Mouse (Mus musculus): ENCODE measurements around the gene Isoc2b. TPM values are rescaled to one million over a fixed set of nuclear protein-coding genes. Genes with fewer than 3 reads are reported as not detected.
"Not testable (repeated sequence)": the region's sequence is repeated elsewhere in the genome, so short reads cannot be mapped to it uniquely, and the experiment has no call there.

The Isoc2b gene
- total RNA-seq, 2 experiments from 2014 or later: 4.0 to 7.8 TPM

GRCm38 (mm10) chr7:4835631-4836327, 34.3 kb downstream of the Isoc2b start:
- DNase-seq: no peak

DNA sequence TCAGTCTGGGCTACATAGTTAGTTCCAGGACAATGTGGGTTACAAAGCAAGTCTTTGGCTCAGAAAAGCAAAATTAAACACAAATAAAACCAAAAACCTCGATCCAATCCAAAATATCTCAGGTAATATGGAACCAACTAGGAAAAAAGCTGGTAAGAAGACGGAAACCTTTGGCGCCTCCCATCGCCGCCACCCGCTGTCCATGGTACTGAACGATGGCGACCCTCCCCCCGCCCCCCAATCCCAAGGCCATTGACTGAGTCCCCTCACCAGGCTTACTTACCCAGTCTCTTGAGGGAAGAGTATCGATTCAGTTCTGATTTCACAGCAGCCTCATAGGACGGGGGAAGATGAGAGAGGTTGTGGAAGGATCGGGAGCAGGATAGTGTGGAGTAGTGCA, 39.6 kb downstream of the Isoc2b start:
- no peak for DNase-seq

DNA sequence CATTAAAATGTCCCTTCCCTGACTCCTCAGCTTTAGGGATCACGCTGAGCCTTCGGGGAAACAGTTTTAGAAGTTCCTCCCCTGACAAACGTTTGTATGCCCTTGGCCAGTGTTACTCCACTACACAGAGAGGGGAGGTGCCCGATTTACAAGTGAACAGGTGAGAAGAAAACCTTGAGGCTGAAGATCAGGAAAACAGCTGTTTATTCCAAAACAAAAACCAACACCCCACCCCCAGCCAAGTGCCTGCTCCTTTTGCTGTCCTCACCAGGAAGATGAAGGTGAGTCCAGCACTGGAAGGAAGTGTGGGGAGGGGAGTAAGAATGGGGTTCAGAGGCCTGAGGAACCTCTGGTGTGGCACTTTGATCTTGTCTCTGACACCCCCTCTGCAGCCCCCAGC, 44.7 kb downstream of the Isoc2b start:
- DNase-seq: no peak

DNA sequence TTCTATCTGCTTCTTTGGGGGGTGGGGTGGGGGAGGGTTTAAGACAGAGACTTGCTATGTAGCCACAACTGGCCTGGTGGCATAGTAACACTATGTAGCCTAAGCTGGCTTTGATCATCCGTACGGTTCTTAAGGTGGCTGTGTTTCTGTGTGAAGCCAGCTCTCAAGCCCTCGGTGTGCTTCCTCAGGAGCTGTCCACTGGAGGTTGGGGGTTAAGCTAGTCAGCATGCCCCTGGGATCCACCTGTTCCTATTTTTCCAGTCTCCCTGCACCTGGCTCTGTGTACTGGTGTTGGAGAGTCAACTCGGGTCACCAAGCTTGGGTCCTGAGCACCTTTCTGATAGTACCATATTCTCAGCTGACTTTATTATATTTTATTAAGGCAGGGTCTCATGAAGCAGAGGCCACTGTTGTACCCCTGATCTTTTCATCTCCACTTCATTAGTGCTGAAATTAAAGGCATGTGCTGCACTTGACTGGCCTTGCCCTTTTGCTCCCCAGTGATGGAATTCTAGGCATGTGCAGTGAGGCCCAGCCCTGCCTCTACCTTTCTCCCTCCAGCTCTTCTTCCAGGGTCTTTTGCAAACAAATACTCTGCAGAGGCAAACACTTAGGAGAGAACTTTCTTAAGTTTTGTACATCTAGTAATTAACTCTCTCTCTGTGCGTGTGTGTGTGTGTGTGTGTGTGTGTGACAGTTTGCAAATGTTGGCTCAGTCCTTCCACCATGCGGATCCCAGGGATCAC, 47.7 kb downstream of the Isoc2b start:
- DNase-seq: no peak

DNA sequence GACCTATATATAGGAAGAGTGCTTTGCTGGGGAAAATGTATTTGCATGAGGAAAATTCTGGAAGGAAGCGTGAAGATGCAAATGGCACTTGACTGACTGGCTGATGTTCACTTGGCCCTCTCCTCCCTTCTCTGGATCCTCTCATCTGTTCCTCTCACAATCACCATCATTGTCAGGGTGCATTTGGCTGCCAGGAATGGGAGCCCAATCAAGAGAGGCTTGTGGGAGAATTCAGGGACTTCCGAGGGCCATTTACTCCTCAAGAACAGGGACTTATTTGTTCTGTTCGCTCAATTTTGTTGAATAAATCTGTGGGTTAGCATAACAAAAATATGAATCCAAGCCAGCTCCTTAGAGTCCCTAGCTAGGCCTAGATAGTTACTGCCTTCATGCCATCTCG, 48.4 kb downstream of the Isoc2b start:
- DNase-seq: peak in 1 of 2 experiments; percentile 45

GRCm38 (mm10) chr7:4820925-4821324, 49.1 kb downstream of the Isoc2b start:
- DNase-seq: not testable (repeated sequence)

GRCm38 (mm10) chr7:4816559-4816958, 53.5 kb downstream of the Isoc2b start:
- DNase-seq: no peak

DNA sequence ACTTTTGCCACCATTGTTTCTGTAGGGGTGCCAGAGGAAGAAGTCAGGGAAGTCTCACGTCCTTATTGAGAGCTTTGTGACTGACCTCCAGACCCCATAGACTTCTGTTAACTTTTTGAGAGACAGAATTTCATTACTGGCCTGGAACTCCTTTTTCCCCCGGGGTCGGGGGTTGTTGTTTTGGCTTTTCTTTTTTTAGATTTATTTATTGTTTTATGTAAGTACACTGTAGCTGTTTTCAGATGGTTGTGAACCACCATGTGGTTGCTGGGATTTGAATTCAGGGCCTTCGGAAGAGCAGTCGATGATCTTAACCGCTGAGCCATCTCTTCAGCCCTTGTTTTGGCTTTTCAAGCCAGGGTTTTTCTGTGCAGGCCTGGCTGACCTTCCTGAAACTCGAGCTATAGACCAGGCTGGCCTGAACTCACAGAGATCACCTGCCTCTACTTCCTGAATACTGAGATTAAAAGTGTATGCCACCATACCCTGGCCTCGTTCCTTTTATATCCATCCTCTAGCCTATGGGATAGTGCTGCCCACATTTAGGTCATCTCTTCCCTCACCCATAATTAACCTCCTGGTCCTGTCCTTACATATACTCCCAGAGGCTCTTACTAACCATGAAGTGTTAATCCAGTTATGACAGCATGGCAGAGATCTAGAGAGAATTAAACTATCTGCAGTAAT, 56.8 kb downstream of the Isoc2b start:
- no peak for DNase-seq

DNA sequence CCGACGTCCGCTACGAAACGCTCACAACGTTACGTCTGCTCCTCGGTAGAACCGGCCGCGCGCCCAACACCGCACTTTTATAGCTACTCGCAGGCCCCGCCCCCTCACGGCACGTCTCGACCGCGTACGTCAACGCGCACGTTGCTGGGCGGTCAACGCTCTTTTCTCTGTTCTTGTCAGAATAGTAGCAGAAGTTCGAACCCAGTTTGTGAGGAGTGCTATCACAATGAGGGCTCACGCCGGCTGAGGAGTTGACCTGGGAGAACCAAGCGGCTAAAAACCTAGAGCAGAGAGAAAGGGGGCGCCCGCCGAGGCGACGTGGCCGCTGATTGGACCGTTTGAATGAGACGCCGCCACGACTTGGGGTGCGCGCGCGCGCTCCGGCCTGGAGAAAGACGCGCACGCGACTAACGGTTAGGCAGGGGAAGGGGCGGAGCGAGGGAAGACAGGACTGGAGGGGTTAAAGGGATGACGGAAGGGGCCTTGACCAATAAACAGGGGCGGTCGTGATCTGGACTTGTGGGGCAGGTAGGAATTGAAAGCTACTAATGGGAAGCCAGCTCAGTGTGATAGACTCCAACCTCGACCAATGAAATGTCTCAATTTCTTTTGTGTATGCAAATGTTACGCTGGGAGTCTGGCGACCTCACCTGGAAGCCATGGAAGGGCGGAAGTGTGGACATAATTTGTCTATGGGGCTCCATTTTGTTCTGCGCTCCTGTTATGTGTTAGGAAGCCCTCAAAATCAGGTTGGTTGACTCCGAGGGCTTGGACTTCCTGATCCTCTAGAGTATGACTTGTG, 57.6 kb downstream of the Isoc2b start, which contains the start of gene Ube2s:
Ube2s (minus strand) TSS at position 288 of the 802 bp plus-strand sequence.
- peak; percentile 98 for DNase-seq

DNA sequence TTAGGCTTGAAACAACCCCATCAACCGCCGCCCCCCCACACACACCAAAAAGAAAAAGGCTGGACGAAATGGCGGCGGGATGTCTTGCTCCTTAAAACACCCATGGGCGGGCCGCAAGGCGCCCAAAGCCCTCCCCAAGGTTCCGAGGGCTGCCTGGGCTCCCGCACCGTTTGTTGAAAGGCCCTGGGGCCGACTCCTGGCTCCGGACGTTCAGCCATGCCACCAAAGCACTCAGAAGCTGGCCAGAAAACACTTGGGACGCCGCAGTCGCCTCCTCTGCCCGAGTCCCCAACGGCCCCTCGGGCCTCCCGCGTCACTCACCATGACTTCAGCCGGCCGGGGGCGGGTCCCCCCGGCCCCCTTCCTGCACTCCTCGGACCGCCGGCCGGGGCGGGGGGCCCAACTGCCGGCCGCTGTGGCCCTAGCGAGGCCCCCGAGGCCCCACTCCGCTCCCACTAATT, 58.2 kb downstream of the Isoc2b start:
- DNase-seq: no peak

- not testable (repeated sequence) for DNase-seq
Observed at GRCm38 (mm10) chr7:4811131-4811530, 58.9 kb downstream of the Isoc2b start.

DNA sequence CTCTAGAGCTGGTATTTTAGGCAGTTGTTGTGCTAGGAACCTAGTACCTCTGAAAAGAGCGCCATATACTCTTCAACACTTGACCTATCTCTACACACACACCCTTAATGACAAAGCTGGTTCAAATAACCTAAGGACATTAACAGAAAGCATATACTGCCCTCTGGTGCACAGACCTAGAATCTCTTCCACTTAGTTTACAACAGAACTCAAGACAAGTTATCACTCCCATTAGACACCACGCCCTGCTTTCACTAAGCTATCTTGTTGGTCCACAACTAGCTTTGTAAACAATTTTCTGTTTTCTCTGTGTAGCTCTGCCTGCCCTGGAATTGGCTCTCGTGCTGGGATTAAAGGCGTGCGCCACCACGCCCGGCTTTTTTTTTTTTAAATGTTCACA, 63.3 kb downstream of the Isoc2b start:
- DNase-seq: no peak

DNA sequence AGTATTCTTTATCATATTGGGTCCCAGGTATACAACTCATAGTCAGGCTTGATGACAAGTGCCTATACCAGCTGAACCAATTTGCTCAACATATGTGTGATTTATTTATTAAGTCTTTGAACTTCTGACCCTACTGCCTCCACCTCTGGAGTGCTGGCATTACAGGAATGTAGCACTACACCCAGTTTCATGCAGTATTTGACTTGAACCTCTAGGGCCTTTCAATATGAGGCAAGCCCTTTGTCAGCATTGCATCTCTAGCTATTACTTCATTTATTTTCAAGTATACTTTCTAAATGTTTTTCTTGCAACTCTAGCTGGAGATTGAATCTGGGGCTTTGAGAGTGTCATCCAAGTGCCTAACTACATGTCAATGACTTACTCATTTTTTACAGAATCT, 67.8 kb downstream of the Isoc2b start:
- no peak for DNase-seq

- DNase-seq: no peak
Observed at GRCm38 (mm10) chr7:4795767-4796433, 74.2 kb downstream of the Isoc2b start.

Other genes with a start within 250 kb of the Isoc2b start
- 10 to 100 TPM; 14.4 to 21.5 TPM for gene Tmem86b, start 238.8 kb downstream of the Isoc2b start, total RNA-seq (2021)
- gene Ppp6r1, start 211.2 kb downstream of the Isoc2b start, total RNA-seq (2021): 100 to 1,000 TPM; 134 to 136 TPM
- gene Hspbp1, start 185.2 kb downstream of the Isoc2b start, total RNA-seq (2021): 10 to 100 TPM; 85.2 to 87.6 TPM
- 100 to 1,000 TPM; 325 to 344 TPM for gene Brsk1, start 179.7 kb downstream of the Isoc2b start, total RNA-seq (2021)
- under 1 TPM; 0.18 to 0.20 TPM for gene Tmem150b, start 145.0 kb downstream of the Isoc2b start, total RNA-seq (2021)
- gene Kmt5c, start 130.1 kb downstream of the Isoc2b start, total RNA-seq (2021): 10 to 100 TPM; 35.3 to 38.7 TPM
- gene Cox6b2, start 117.2 kb downstream of the Isoc2b start, total RNA-seq (2021): 1 to 10 TPM; 3.3 to 6.2 TPM
- not detected for gene Fam71e2, start 99.0 kb downstream of the Isoc2b start, total RNA-seq (2021)
- gene Il11, start 87.4 kb downstream of the Isoc2b start, total RNA-seq (2021): under 1 TPM in 1 of 2 experiments, not detected in 1; 0.47 TPM
- not detected for gene Tmem190, start 87.3 kb downstream of the Isoc2b start, total RNA-seq (2021)
- 1 to 10 TPM; 1.4 to 2.0 TPM for gene Tmem238, start 80.6 kb downstream of the Isoc2b start, total RNA-seq (2021)
- gene Rpl28, start 77.4 kb downstream of the Isoc2b start, total RNA-seq (2021): 100 to 1,000 TPM; 454 to 487 TPM
- gene Ube2s, start 57.7 kb downstream of the Isoc2b start, total RNA-seq (2021): 100 to 1,000 TPM; 103 to 109 TPM
- 100 to 1,000 TPM; 176 to 202 TPM for gene Shisa7, start 25.6 kb downstream of the Isoc2b start, total RNA-seq (2021)
- 10 to 100 TPM; 11.4 to 13.6 TPM for gene Isoc2a, start 6.9 kb upstream of the Isoc2b start, total RNA-seq (2021)
- under 1 TPM; 0.51 to 0.62 TPM for gene Gm36210, start 36.3 kb upstream of the Isoc2b start, total RNA-seq (2021)
- 10 to 100 TPM; 12.7 to 13.2 TPM for gene Zfp628, start 45.0 kb upstream of the Isoc2b start, total RNA-seq (2021)
- gene Nat14, start 51.8 kb upstream of the Isoc2b start, total RNA-seq (2021): 100 to 1,000 TPM; 119 to 120 TPM
- 1 to 10 TPM; 2.9 to 3.8 TPM for gene Ssc5d, start 55.5 kb upstream of the Isoc2b start, total RNA-seq (2021)
- gene Sbk2, start 94.1 kb upstream of the Isoc2b start, total RNA-seq (2021): under 1 TPM; 0.27 to 0.30 TPM
- 1 to 10 TPM in 1 of 2 experiments, under 1 TPM in 1; 0.70 to 1.4 TPM for gene Sbk3, start 100.9 kb upstream of the Isoc2b start, total RNA-seq (2021)
- 10 to 100 TPM; 31.6 to 35.9 TPM for gene Zfp579, start 125.9 kb upstream of the Isoc2b start, total RNA-seq (2021)
- 1 to 10 TPM; 6.5 to 8.1 TPM for gene Zfp524, start 144.2 kb upstream of the Isoc2b start, total RNA-seq (2021)
- gene Fiz1, start 144.4 kb upstream of the Isoc2b start, total RNA-seq (2021): 10 to 100 TPM; 19.6 to 25.1 TPM
- gene Gm44973, start 145.2 kb upstream of the Isoc2b start, total RNA-seq (2021): not detected
- 10 to 100 TPM; 33.5 to 39.7 TPM for gene Zfp865, start 150.1 kb upstream of the Isoc2b start, total RNA-seq (2021)
- gene Ccdc106, start 150.3 kb upstream of the Isoc2b start, total RNA-seq (2021): 10 to 100 TPM; 56.9 to 61.9 TPM
- gene 4632433K11Rik, start 163.9 kb upstream of the Isoc2b start, total RNA-seq (2021): not detected
- gene Zfp784, start 168.2 kb upstream of the Isoc2b start, total RNA-seq (2021): 1 to 10 TPM; 5.1 to 5.4 TPM
- gene Zfp580, start 181.3 kb upstream of the Isoc2b start, total RNA-seq (2021): 10 to 100 TPM; 34.5 to 35.2 TPM
- 100 to 1,000 TPM; 183 to 184 TPM for gene U2af2, start 191.9 kb upstream of the Isoc2b start, total RNA-seq (2021)
- 100 to 1,000 TPM; 523 to 530 TPM for gene Epn1, start 210.0 kb upstream of the Isoc2b start, total RNA-seq (2021)
- gene Rfpl4, start 246.7 kb upstream of the Isoc2b start, total RNA-seq (2021): not detected